Mouse (Mus musculus): ENCODE results near the gene Hdgfl3.

- no peak for TF ChIP-seq CTCF (IDR thresholded peaks at IDR 0.05; ENCODE audit: borderline replicate concordance, extremely low read depth, insufficient read depth, insufficient read length)
- TF ChIP-seq POLR2A (IDR thresholded peaks at IDR 0.05; ENCODE audit: borderline replicate concordance, extremely low read depth, insufficient read depth, insufficient read length, poor library complexity, severe bottlenecking), result no peak
Observed at GRCm38 (mm10) chr7:81950499-81950898, 16.2 kb upstream of the Hdgfl3 start.
